Mouse (Mus musculus): ENCODE data around the gene Tspan4. TPM values are rescaled to one million over a fixed set of nuclear protein-coding genes. Genes with fewer than 3 reads are reported as not detected.

Gene Tspan4
- polyA plus RNA-seq, 1 experiment from 2014 or later: 34.2 TPM

- no peaks in the 10 kb centered on the region for H3K9me3 ChIP-seq
- no peak for DNase-seq (ENCODE audit: low spot score)
- H3K4me1 ChIP-seq: peaks cover 58% of the 10 kb centered on the region
- peak overlapping the region; percentile 89 for H3K4me3 ChIP-seq
- peaks cover 13% of the 10 kb centered on the region for H3K27me3 ChIP-seq (replicated peaks; ENCODE audit: low read depth, poor library complexity, severe bottlenecking)
- 16% methylated on average over 7 of the region's 7 CpGs for WGBS
- peaks cover 10% of the 10 kb centered on the region for H3K36me3 ChIP-seq (replicated peaks)
- peak overlapping the region; percentile 98 for H3K27ac ChIP-seq (replicated peaks)
These were observed 1.9 kb downstream of the Tspan4 start for GRCm38 (mm10) chr7:141476981-141477370.

DNA sequence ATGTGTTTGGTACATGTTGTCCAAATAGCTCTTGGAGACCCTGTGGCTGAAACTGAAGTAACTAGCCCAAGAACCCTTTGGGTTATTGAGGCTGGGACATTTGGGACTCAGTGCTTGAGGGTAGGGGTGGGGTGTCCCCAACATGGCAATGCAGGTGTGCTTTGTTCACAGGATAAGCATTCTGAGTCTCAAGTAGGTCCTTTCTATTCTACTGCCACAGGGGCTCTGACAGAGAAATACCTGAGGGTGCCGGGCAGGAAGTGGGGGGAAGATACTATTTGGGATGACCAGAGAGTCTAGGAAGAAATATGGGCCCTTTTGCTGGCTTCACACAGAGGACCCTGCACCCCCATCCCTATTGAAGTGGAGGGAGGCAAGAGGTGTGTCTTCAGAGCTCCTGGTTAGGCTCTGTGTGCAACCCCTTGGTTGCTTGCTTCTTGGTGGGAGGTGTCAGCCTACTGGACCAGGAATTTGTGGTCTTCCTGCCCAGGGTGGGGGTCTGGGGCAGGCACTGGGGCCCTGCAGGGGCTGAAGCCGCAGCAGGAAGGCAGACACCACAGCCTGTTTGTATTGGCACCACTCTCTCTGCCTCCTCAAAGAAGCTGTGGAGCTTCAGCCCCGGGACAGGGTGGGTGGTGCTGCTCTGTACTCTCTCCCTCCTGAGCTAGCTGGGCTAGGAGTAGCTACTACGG is 2.7 kb downstream of the Tspan4 start:
- DNase-seq (ENCODE audit: low spot score): no peak
- H3K9me3 ChIP-seq: no peaks in the 10 kb centered on the region
- WGBS: 70% methylated on average over 4 of the region's 4 CpGs
- H3K36me3 ChIP-seq (replicated peaks): peaks cover 3% of the 10 kb centered on the region
- H3K27me3 ChIP-seq (replicated peaks; ENCODE audit: low read depth, poor library complexity, severe bottlenecking): peaks cover 21% of the 10 kb centered on the region
- H3K4me3 ChIP-seq: peak overlapping the region; percentile 14; the same call in 1 of the 2 replicates
- H3K27ac ChIP-seq (replicated peaks): peak overlapping the region; percentile 37
- H3K4me1 ChIP-seq: peaks cover 66% of the 10 kb centered on the region

DNA sequence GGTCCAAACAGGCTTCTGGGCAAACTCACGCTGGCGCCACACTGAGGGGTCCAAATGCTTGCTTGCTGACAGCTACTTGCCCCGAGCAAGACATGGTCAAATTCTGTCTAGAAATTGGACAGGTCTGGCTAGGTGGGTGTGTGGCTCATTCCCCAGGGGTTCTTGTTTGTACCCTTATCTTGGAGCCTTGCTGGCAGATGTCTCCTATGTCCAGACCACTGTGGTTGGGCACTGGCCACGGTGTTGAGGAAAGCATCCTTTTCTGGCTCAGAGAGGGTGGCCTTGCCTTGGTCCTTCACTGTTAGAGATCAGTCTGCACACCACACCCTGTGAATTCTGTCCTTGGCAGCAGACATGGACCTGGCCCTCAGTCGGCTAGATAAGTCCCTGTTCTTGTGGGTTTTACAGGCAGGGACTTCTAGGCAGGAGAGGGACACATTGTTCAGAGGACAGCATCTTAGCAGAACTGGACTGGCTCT is 3.3 kb downstream of the Tspan4 start:
- no peaks in the 10 kb centered on the region for H3K9me3 ChIP-seq
- WGBS: 76% methylated on average over 5 of the region's 5 CpGs
- H3K36me3 ChIP-seq (replicated peaks): no peaks in the 10 kb centered on the region
- peak overlapping the region; percentile 14; the same call in 1 of the 2 replicates for H3K4me3 ChIP-seq
- DNase-seq (ENCODE audit: low spot score): no peak
- H3K27ac ChIP-seq (replicated peaks): peak overlapping the region; percentile 37; the same call in 1 of the 2 replicates
- peaks cover 27% of the 10 kb centered on the region for H3K27me3 ChIP-seq (replicated peaks; ENCODE audit: low read depth, poor library complexity, severe bottlenecking)
- H3K4me1 ChIP-seq: peaks cover 70% of the 10 kb centered on the region

DNA sequence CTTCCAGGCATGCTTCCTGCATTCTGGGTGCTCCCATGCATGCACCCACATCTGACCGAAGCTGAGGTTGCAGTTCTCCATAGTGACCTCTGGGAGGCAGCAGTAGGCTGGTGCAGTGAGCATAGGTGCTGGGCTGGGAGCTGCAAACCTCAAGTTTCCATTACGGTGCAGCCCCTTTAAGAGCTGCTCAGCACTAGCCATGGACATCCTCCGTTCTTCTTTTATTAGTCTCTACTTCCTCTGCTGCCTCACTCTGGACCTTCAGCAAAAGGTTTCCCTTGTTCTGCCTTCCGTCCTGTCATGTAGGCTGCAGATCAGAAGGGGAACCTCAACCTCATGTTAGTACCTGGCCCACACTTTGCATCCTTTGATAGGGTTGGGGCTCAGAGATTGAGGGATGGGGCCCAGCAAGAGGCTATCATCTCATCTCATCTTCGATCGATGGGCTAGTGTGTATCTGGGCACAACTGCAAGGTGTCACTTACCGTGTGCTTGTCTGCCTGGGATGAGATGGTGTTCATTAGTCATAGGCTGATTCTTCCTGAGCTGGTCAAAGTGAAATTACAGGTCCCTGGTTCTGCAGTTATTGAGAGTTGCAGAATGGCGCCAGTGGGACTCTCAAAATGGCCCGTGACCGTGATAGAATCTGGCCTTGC is 5.9 kb downstream of the Tspan4 start:
- Histone ChIP-seq H3K27me3 (replicated peaks; ENCODE audit: low read depth, poor library complexity, severe bottlenecking) (peaks cover 36% of the 10 kb centered on the region), H3K9me3 (no peaks in the 10 kb centered on the region), H3K4me3 (peak overlapping the region; percentile 74), H3K4me1 (peaks cover 55% of the 10 kb centered on the region), H3K27ac (replicated peaks) (no peak overlapping the region), H3K36me3 (replicated peaks) (no peaks in the 10 kb centered on the region)
- WGBS: 9% methylated on average over 10 of the region's 10 CpGs
- peak; percentile 69 for DNase-seq (ENCODE audit: low spot score)

GRCm38 (mm10) chr7:141481498-141482401 is 6.7 kb downstream of the Tspan4 start:
- Histone ChIP-seq H3K4me3 (peak overlapping the region; percentile 74), H3K27ac (replicated peaks) (peak overlapping the region; percentile 55; the same call in 1 of the 2 replicates), H3K4me1 (peaks cover 47% of the 10 kb centered on the region), H3K9me3 (no peaks in the 10 kb centered on the region), H3K27me3 (replicated peaks; ENCODE audit: low read depth, poor library complexity, severe bottlenecking) (peaks cover 31% of the 10 kb centered on the region), H3K36me3 (replicated peaks) (no peaks in the 10 kb centered on the region)
- DNase-seq (ENCODE audit: low spot score): peak; percentile 82
- under 1% methylated on average over 81 of the region's 81 CpGs for WGBS

GRCm38 (mm10) chr7:141482531-141483024 is 7.5 kb downstream of the Tspan4 start:
- no peaks in the 10 kb centered on the region for H3K9me3 ChIP-seq
- peaks cover 39% of the 10 kb centered on the region for H3K4me1 ChIP-seq
- DNase-seq (ENCODE audit: low spot score): no peak
- peaks cover 31% of the 10 kb centered on the region for H3K27me3 ChIP-seq (replicated peaks; ENCODE audit: low read depth, poor library complexity, severe bottlenecking)
- H3K36me3 ChIP-seq (replicated peaks): 0 out of 2 replicates have a peak, but pooled peaks cover 2% of the 10 kb centered on the region
- 0 out of 2 replicates have a peak overlapping the region, but pooled peaks have one; percentile 55 for H3K27ac ChIP-seq (replicated peaks)
- peak overlapping the region; percentile 74 for H3K4me3 ChIP-seq
- 9% methylated on average over 11 of the region's 11 CpGs for WGBS

DNA sequence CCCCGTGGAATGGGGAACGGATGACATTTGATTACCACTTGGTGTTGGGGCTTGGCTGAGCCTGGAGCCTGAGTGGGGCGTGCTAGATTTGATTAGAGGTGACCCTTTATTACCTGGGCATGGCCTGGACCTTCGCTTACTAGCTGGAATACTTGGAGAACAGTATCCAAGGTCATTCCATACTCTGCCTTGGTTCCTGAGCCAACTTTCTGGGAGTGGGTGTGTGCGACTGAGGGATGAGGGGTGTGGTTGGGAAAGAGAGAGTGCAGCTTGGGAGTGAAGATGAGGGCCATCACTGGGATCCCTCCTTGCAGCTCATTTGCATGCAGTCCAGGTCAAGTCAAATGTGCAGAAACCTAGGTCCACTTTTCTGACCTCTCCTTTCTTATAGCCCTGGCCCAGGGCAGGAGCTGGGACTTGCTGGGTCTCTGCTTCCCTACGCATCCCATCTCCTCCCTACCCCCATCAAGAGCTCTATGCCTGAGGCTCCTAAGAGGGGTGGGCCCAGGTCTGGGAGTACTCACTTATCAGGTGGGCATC is 8.1 kb downstream of the Tspan4 start:
- Histone ChIP-seq H3K4me3 (peak overlapping the region; percentile 74), H3K27ac (replicated peaks) (no peak overlapping the region), H3K9me3 (no peaks in the 10 kb centered on the region), H3K4me1 (peaks cover 33% of the 10 kb centered on the region), H3K27me3 (replicated peaks; ENCODE audit: low read depth, poor library complexity, severe bottlenecking) (peaks cover 31% of the 10 kb centered on the region), H3K36me3 (replicated peaks) (0 out of 2 replicates have a peak, but pooled peaks cover 3% of the 10 kb centered on the region)
- WGBS: 77% methylated on average over 6 of the region's 6 CpGs
- no peak for DNase-seq (ENCODE audit: low spot score)

- H3K36me3 ChIP-seq (replicated peaks): 0 out of 2 replicates have a peak, but pooled peaks cover 3% of the 10 kb centered on the region
- no peaks in the 10 kb centered on the region for H3K9me3 ChIP-seq
- H3K4me1 ChIP-seq: peaks cover 31% of the 10 kb centered on the region
- H3K4me3 ChIP-seq: no peak overlapping the region
- no peak overlapping the region for H3K27ac ChIP-seq (replicated peaks)
- 78% methylated on average over 5 of the region's 5 CpGs for WGBS
- peaks cover 31% of the 10 kb centered on the region for H3K27me3 ChIP-seq (replicated peaks; ENCODE audit: low read depth, poor library complexity, severe bottlenecking)
- DNase-seq (ENCODE audit: low spot score): no peak
These were observed 9.4 kb downstream of the Tspan4 start for GRCm38 (mm10) chr7:141484186-141485120.

DNA sequence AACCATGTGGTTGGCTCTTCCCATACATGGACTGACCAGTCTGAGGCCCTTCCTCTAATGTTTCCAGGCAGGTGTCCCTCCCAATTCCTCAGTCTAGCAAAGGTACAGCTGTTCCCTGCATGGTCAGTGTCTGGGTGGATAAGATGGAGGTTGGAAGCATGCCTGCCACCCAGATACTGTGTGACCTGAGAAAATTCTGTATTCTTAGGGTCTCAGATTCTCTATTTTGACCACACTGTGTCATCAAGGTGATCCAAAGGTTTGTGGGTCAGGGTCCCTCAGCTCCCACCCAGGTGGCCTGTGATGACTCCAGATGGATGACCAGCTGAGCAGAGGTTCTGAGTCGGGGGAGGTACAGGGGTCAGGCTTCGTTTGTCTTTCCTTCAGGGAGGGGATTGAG is 10.1 kb downstream of the Tspan4 start:
- no peak for DNase-seq (ENCODE audit: low spot score)
- Histone ChIP-seq H3K27me3 (replicated peaks; ENCODE audit: low read depth, poor library complexity, severe bottlenecking) (peaks cover 31% of the 10 kb centered on the region), H3K36me3 (replicated peaks) (0 out of 2 replicates have a peak, but pooled peaks cover 3% of the 10 kb centered on the region), H3K4me1 (peaks cover 31% of the 10 kb centered on the region), H3K4me3 (no peak overlapping the region), H3K9me3 (no peaks in the 10 kb centered on the region), H3K27ac (replicated peaks) (no peak overlapping the region)
- 61% methylated on average over 2 of the region's 2 CpGs for WGBS

DNA sequence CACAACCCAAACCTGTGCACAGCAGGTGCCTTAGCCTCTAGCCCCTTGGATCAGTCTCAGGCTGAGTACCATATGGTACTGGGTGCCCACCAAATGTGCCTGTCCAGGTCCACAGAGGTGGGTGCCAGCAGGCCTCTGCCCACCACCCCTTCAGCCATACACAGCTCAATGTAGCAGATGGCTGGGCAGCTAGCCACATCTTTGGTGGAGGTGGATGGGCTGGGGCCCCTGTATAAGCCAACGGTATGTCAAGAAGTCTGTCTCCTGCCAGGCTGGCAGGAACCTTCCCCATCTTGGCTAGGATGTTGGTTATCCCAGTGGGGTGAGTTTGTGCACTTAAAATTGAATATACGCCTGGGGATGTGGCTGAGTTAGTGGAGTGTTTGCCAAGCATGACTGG is 10.6 kb downstream of the Tspan4 start:
- H3K36me3 ChIP-seq (replicated peaks): peaks cover 5% of the 10 kb centered on the region; the same call in 1 of the 2 replicates
- WGBS: 90% methylated on average over 2 of the region's 2 CpGs

DNA sequence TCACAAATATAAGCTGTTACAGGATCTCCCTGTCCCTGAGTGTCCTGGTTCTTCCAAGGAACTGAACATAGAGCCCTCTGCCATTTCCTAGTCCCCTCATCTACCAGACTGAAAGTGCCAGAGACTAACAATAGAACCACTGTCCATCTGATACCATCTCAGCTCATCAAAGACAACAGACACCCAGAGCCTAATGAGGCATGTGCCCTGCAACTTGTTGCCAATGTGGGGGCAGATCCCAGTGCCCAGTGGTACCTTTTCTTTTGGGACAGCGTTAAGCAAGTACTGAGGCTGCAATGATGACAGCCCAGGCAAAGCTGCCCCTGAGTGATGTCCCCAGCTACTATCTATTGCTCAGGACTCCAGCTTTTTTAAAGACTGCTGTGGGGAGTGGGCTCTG is 11.2 kb downstream of the Tspan4 start:
- Histone ChIP-seq H3K27me3 (replicated peaks; ENCODE audit: low read depth, poor library complexity, severe bottlenecking) (peaks cover 31% of the 10 kb centered on the region), H3K9me3 (no peaks in the 10 kb centered on the region), H3K4me3 (no peak overlapping the region), H3K4me1 (peaks cover 26% of the 10 kb centered on the region), H3K27ac (replicated peaks) (no peak overlapping the region), H3K36me3 (replicated peaks) (peaks cover 11% of the 10 kb centered on the region)
- DNase-seq (ENCODE audit: low spot score): no peak
- WGBS: 86% methylated on average over 1 of the region's 1 CpGs

More for the DNA sequence above, 10.6 kb downstream of the Tspan4 start:
- H3K4me1 ChIP-seq: peaks cover 31% of the 10 kb centered on the region
- no peak overlapping the region for H3K27ac ChIP-seq (replicated peaks)
- H3K9me3 ChIP-seq: no peaks in the 10 kb centered on the region
- peaks cover 31% of the 10 kb centered on the region for H3K27me3 ChIP-seq (replicated peaks; ENCODE audit: low read depth, poor library complexity, severe bottlenecking)
- DNase-seq (ENCODE audit: low spot score): no peak
- no peak overlapping the region for H3K4me3 ChIP-seq
